Comparison of ENCODE assay signal across 7 mouse cellular contexts in genomic region chr7:19697949-19698906, GRCm38 (mm10). TPM values are rescaled to one million over a fixed set of nuclear protein-coding genes. Genes with fewer than 3 reads are reported as not detected.
A peak's percentile ranks its signal among the peaks of the same experiment; 100 is the strongest.
DNase-seq lines count a peak whose midpoint lies in the region; ATAC-seq and TF ChIP-seq lines count a peak whose summit lies in the region.

No protein-coding gene starts in this region.

- H3K9me3 ChIP-seq in hindbrain, embryonic 14.5 days (ENCODE audit: control insufficient read depth, low read length) = no peaks in the 10 kb centered on the region
- H3K9me3 ChIP-seq in liver, embryonic 14.5 days (ENCODE audit: control insufficient read depth, low read length) = no peaks in the 10 kb centered on the region

- H3K4me3 ChIP-seq in hindbrain, embryonic 14.5 days (replicated peaks; ENCODE audit: low read length) = peak overlapping the region; percentile 28
- peak overlapping the region; percentile 54 to 66 for H3K4me3 ChIP-seq in liver, embryonic 14.5 days (ENCODE audit: insufficient read depth in 1 of 2, low read depth in 2 of 2, low read length in 2 of 2)
- peak overlapping the region; percentile 38 for H3K4me3 ChIP-seq in olfactory bulb, adult 2 months (ENCODE audit: insufficient read depth, low read depth, low read length)

- WGBS in hindbrain, embryonic 14.5 days = 2% methylated on average over 28 of the region's 28 CpGs
- 2% methylated on average over 28 of the region's 28 CpGs for WGBS in liver, embryonic 14.5 days (ENCODE audit: insufficient replicate concordance)
- 11% methylated on average over 28 of the region's 28 CpGs for WGBS in olfactory bulb, adult 2 months

- no peak for TF ChIP-seq POLR2A in olfactory bulb, adult 2 months (IDR thresholded peaks at IDR 0.05; ENCODE audit: insufficient read depth, low read depth, low read length)

- H3K36me3 ChIP-seq in hindbrain, embryonic 14.5 days (replicated peaks; ENCODE audit: control insufficient read depth, insufficient read depth) = peaks cover 16% of the 10 kb centered on the region
- peaks cover 11% of the 10 kb centered on the region for H3K36me3 ChIP-seq in liver, embryonic 14.5 days (replicated peaks; ENCODE audit: control insufficient read depth, insufficient read depth, low read depth)

- TF ChIP-seq EP300 in liver, embryonic 14.5 days (IDR thresholded peaks at IDR 0.05; ENCODE audit: low read depth) = no peak

- peaks cover 20% of the 10 kb centered on the region for H3K4me1 ChIP-seq in hindbrain, embryonic 14.5 days (replicated peaks; ENCODE audit: control insufficient read depth, insufficient read depth, low read length)
- peaks cover 20 to 49% of the 10 kb centered on the region in 2 experiments for H3K4me1 ChIP-seq in liver, embryonic 14.5 days (replicated peaks; ENCODE audit: control insufficient read depth in 2 of 2, insufficient read depth in 2 of 2, low read length in 1 of 2)
- H3K4me1 ChIP-seq in olfactory bulb, adult 2 months (ENCODE audit: control insufficient read depth, insufficient read depth, low read length) = peaks cover 23% of the 10 kb centered on the region

- no peak for ATAC-seq in hindbrain, embryonic 14.5 days (ENCODE audit: low FRiP score)
- no peak for ATAC-seq in liver, embryonic 14.5 days (ENCODE audit: insufficient read depth)

- H3K27ac ChIP-seq in hindbrain, embryonic 14.5 days = no peak overlapping the region
- no peak overlapping the region for H3K27ac ChIP-seq in liver, embryonic 14.5 days
- H3K27ac ChIP-seq in olfactory bulb, adult 2 months (ENCODE audit: insufficient read depth, low read depth, low read length) = peak overlapping the region; percentile 20

- peak overlapping the region; percentile 44 for H3K9ac ChIP-seq in hindbrain, embryonic 14.5 days
- peak overlapping the region; percentile 45 for H3K9ac ChIP-seq in liver, embryonic 14.5 days (replicated peaks)

- TF ChIP-seq CTCF in liver, embryonic 14.5 days (IDR thresholded peaks at IDR 0.05; ENCODE audit: low read depth) = peak; percentile 52; the same call in 1 of the 2 replicates
- no peak for TF ChIP-seq CTCF in olfactory bulb, adult 2 months (IDR thresholded peaks at IDR 0.05; ENCODE audit: insufficient read depth, low read depth, low read length)

- peak; percentile 81 for DNase-seq in R1 (ENCODE audit: low read depth, low spot score)
- DNase-seq in embryo, embryonic 10 days (ENCODE audit: low spot score) = peak; percentile 41
- no peak for DNase-seq in hindbrain, embryonic 14.5 days (ENCODE audit: low spot score)
- no peak for DNase-seq in liver, embryonic 14.5 days (ENCODE audit: low read depth in 3 of 3, low spot score in 3 of 3)
- DNase-seq in cerebellum, adult 18-20 months = no peak
- DNase-seq in spleen, adult 18-20 months = no peak

- no peaks in the 10 kb centered on the region for H3K27me3 ChIP-seq in hindbrain, embryonic 14.5 days (ENCODE audit: control insufficient read depth, insufficient read depth, low read length)
- no peaks in the 10 kb centered on the region for H3K27me3 ChIP-seq in liver, embryonic 14.5 days (ENCODE audit: control insufficient read depth, insufficient read depth, low read length)

- peak overlapping the region; percentile 48 for H3K4me2 ChIP-seq in hindbrain, embryonic 14.5 days (replicated peaks)
- peak overlapping the region; percentile 52 for H3K4me2 ChIP-seq in liver, embryonic 14.5 days (ENCODE audit: low read depth)

RNA-seq across cellular contexts. Expression of gene Apoe, which starts 0.8 kb away (rescaled TPM):
- 543 and 561 TPM in 2 replicates for polyA plus RNA-seq in hindbrain, embryonic 14.5 days (2014; fragmentation: Nextera tagmentation; extraction: Ambion mirVana)
- 1,802 and 2,400 TPM in 2 replicates for polyA plus RNA-seq in liver, embryonic 14.5 days (2012; rRNA removed)
- polyA plus RNA-seq in liver, embryonic 14.5 days (2014; fragmentation: Nextera tagmentation; extraction: Ambion mirVana) = 1,630 and 1,854 TPM in 2 replicates
- polyA plus RNA-seq in olfactory bulb, adult 2 months (2012; ENCODE audit: insufficient read depth, insufficient read length, low replicate concordance, missing spikeins) = 1,139 and 1,603 TPM in 2 replicates

RNA-seq across cellular contexts. Expression of gene Apoc1, which starts 5.8 kb away (rescaled TPM):
- polyA plus RNA-seq in hindbrain, embryonic 14.5 days (2014; fragmentation: Nextera tagmentation; extraction: Ambion mirVana) = 2.3 and 2.5 TPM in 2 replicates
- 203 and 204 TPM in 2 replicates for polyA plus RNA-seq in liver, embryonic 14.5 days (2012; rRNA removed)
- polyA plus RNA-seq in liver, embryonic 14.5 days (2014; fragmentation: Nextera tagmentation; extraction: Ambion mirVana) = 390 TPM in 2 replicates
- not detected in 2 replicates for polyA plus RNA-seq in olfactory bulb, adult 2 months (2012; ENCODE audit: insufficient read depth, insufficient read length, low replicate concordance, missing spikeins)

RNA-seq across cellular contexts. Expression of gene Apoc4, which starts 16.9 kb away (rescaled TPM):
- polyA plus RNA-seq in hindbrain, embryonic 14.5 days (2014; fragmentation: Nextera tagmentation; extraction: Ambion mirVana) = not detected in 2 replicates
- polyA plus RNA-seq in liver, embryonic 14.5 days (2012; rRNA removed) = 90.9 and 154 TPM in 2 replicates
- polyA plus RNA-seq in liver, embryonic 14.5 days (2014; fragmentation: Nextera tagmentation; extraction: Ambion mirVana) = 181 and 200 TPM in 2 replicates
- not detected in 2 replicates for polyA plus RNA-seq in olfactory bulb, adult 2 months (2012; ENCODE audit: insufficient read depth, insufficient read length, low replicate concordance, missing spikeins)

RNA-seq across cellular contexts. Expression of gene Gm44805, which starts 17.0 kb away (rescaled TPM):
- polyA plus RNA-seq in hindbrain, embryonic 14.5 days (2014; fragmentation: Nextera tagmentation; extraction: Ambion mirVana) = not detected in 2 replicates
- 3.3 and 5.1 TPM in 2 replicates for polyA plus RNA-seq in liver, embryonic 14.5 days (2012; rRNA removed)
- polyA plus RNA-seq in liver, embryonic 14.5 days (2014; fragmentation: Nextera tagmentation; extraction: Ambion mirVana) = 29.0 and 48.5 TPM in 2 replicates
- not detected in 2 replicates for polyA plus RNA-seq in olfactory bulb, adult 2 months (2012; ENCODE audit: insufficient read depth, insufficient read length, low replicate concordance, missing spikeins)

RNA-seq across cellular contexts. Expression of gene Tomm40, which starts 17.0 kb away (rescaled TPM):
- polyA plus RNA-seq in hindbrain, embryonic 14.5 days (2014; fragmentation: Nextera tagmentation; extraction: Ambion mirVana) = 119 and 128 TPM in 2 replicates
- 53.7 and 57.3 TPM in 2 replicates for polyA plus RNA-seq in liver, embryonic 14.5 days (2012; rRNA removed)
- polyA plus RNA-seq in liver, embryonic 14.5 days (2014; fragmentation: Nextera tagmentation; extraction: Ambion mirVana) = 58.2 and 75.8 TPM in 2 replicates
- polyA plus RNA-seq in olfactory bulb, adult 2 months (2012; ENCODE audit: insufficient read depth, insufficient read length, low replicate concordance, missing spikeins) = not detected in 2 replicates

Comparison
In these comparisons a context has a peak if more than half of its experiments do, and no peak if none do; other contexts are left out.
1. DNase-seq: peak in R1 (single experiment) and embryo, embryonic 10 days (single experiment); none in hindbrain, embryonic 14.5 days (single experiment), liver, embryonic 14.5 days (0 of 3), cerebellum, adult 18-20 months (0 of 2) and spleen, adult 18-20 months (0 of 2).
2. RNA of gene Apoc1, which starts 5.8 kb away (polyA plus RNA-seq): 203 to 390 TPM in liver, embryonic 14.5 days; 2.3 to 2.5 TPM in hindbrain, embryonic 14.5 days and not detected in olfactory bulb, adult 2 months; every median in the first group is over 10 times any median in the second.
3. RNA of gene Apoc4, which starts 16.9 kb away (polyA plus RNA-seq): 90.9 to 200 TPM in liver, embryonic 14.5 days; not detected in hindbrain, embryonic 14.5 days and not detected in olfactory bulb, adult 2 months; every median in the first group is over 10 times any median in the second.
4. Peak in every context shown above with its lines, with median percentiles within 50 percentile points of each other: H3K4me3 ChIP-seq.